Mouse (Mus musculus): ENCODE data around the gene Gstp2.
A peak's percentile ranks its signal among the peaks of the same experiment; 100 is the strongest.

DNA sequence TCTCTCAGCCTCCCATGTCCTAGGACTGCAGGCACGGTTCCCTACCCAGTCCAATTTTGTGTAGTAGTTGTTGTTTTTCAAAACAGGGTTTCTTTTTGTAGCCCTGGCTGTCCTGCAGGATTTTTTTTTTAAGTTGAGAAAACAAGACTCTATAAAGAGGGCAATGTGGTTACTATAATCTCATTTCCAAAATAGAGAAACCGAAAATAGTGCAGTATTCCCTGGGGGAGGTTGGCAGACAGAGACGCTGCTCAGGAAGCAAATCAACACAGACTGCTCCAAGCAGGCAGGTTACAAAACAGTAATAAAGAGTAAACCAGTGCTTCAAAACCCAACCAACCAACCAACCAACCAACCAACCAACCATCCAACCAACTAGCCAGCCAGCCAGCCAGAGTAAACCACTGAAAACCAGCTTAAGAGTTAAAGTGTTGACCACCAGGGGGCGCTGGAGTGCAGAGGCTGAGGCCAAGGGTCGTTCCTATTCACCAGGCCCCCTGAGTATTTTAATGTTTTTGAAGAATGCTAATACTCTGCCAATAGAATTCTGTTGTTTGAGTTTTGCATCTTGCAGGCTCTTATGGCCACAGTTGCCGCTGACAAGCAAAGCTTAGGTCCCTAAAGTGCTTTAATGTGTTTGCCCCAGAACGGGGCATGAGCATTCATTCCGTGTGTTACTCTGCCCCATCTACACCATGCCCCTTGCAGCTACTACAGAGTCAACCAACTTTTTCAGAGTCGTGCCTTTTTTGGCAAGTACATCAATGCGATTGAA lies 6.1 kb upstream of the Gstp2 start:
- peak; percentile 92 for TF ChIP-seq CTCF (IDR thresholded peaks at IDR 0.05; ENCODE audit: low read depth)
- TF ChIP-seq EP300 (IDR thresholded peaks at IDR 0.05; ENCODE audit: low read depth) = no peak

Measured in liver, postnatal 0 days (tissue).